ENCODE assay signal across 16 mouse cellular contexts in the genomic region with DNA sequence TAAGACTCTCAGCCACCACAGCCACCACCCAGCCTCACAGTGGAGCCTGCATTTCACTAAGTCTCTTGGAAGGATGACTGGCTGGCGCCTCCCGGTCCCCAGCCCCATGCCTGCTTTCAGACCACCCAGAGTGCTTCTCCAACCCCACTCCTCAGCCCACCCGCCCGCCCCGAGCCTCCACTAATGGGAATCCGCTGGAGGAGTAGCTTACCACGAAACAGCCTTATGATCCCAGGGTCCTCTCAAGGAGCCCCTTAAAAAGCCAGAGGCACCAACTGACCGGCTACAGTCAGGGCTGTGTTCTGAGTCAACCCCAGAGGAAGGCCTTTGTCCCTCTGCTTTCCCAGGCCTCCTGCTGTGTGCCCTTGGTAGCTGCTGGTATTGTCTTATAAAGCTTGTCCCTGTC. TPM values are rescaled to one million over a fixed set of nuclear protein-coding genes. Genes with fewer than 3 reads are reported as not detected.
DNase-seq lines count a peak whose midpoint lies in the region; ATAC-seq and TF ChIP-seq lines count a peak whose summit lies in the region.
"Had no signal": no experiment of that assay in that cellular context is flagged by ENCODE, and none has a peak within 500 bp of the region (broad histone marks: within the 10 kb centered on the region; RNA-seq: fewer than 3 reads in every experiment).

No protein-coding gene starts in this region.

- no peak for TF ChIP-seq CTCF in hindbrain, postnatal 0 days (IDR thresholded peaks at IDR 0.05; ENCODE audit: low read depth)

- 18% methylated on average over 8 of the region's 8 CpGs for WGBS in hindbrain, embryonic 12.5 days
- 25% methylated on average over 8 of the region's 8 CpGs for WGBS in hindbrain, postnatal 0 days
- 14% methylated on average over 8 of the region's 8 CpGs for WGBS in neural tube, embryonic 12.5 days
- WGBS in neural tube, embryonic 15.5 days = 13% methylated on average over 8 of the region's 8 CpGs
- WGBS in limb, embryonic 13.5 days = 16% methylated on average over 8 of the region's 8 CpGs

- H3K9ac ChIP-seq in hindbrain, embryonic 12.5 days = no peak overlapping the region
- no peak overlapping the region for H3K9ac ChIP-seq in hindbrain, postnatal 0 days (replicated peaks; ENCODE audit: low read length)
- H3K9ac ChIP-seq in neural tube, embryonic 12.5 days = no peak overlapping the region
- H3K9ac ChIP-seq in neural tube, embryonic 15.5 days (replicated peaks) = no peak overlapping the region
- no peak overlapping the region for H3K9ac ChIP-seq in limb, embryonic 13.5 days

- H3K4me1 ChIP-seq in hindbrain, embryonic 12.5 days = peaks cover 18% of the 10 kb centered on the region
- H3K4me1 ChIP-seq in hindbrain, postnatal 0 days (ENCODE audit: insufficient read depth, low read length) = no peaks in the 10 kb centered on the region
- H3K4me1 ChIP-seq in neural tube, embryonic 12.5 days = peaks cover 17% of the 10 kb centered on the region
- peaks cover 4% of the 10 kb centered on the region; the same call in 1 of the 2 replicates for H3K4me1 ChIP-seq in neural tube, embryonic 15.5 days
- H3K4me1 ChIP-seq in limb, embryonic 13.5 days = peaks cover 27% of the 10 kb centered on the region
- H3K4me1 ChIP-seq: megakaryocyte, embryonic 14.5 days had no signal

- H3K27ac ChIP-seq in hindbrain, embryonic 12.5 days = peak overlapping the region; percentile 18; the same call in 1 of the 2 replicates
- no peak overlapping the region for H3K27ac ChIP-seq in hindbrain, postnatal 0 days
- H3K27ac ChIP-seq in neural tube, embryonic 12.5 days = no peak overlapping the region
- no peak overlapping the region for H3K27ac ChIP-seq in neural tube, embryonic 15.5 days (replicated peaks)
- peak overlapping the region; percentile 63; the same call in 1 of the 2 replicates for H3K27ac ChIP-seq in limb, embryonic 13.5 days

- no peak overlapping the region for H3K4me3 ChIP-seq in hindbrain, embryonic 12.5 days
- H3K4me3 ChIP-seq in hindbrain, postnatal 0 days (ENCODE audit: low read length) = no peak overlapping the region
- H3K4me3 ChIP-seq in neural tube, embryonic 12.5 days = no peak overlapping the region
- H3K4me3 ChIP-seq in neural tube, embryonic 15.5 days (replicated peaks) = no peak overlapping the region
- no peak overlapping the region for H3K4me3 ChIP-seq in limb, embryonic 13.5 days
- H3K4me3 ChIP-seq: megakaryocyte, embryonic 14.5 days had no signal

- DNase-seq in hindbrain, postnatal 0 days (ENCODE audit: low spot score) = no peak
- no peak for DNase-seq in spleen, postnatal 10 days (ENCODE audit: low spot score in 2 of 2)
- DNase-seq in layer of hippocampus, adult 18-20 months (ENCODE audit: low spot score in 2 of 2) = no peak
- DNase-seq in layer of hippocampus, postnatal 10 days (ENCODE audit: low spot score in 2 of 2) = no peak
- DNase-seq: cerebellum, postnatal 36 days; heart, adult 11 months; kidney, postnatal 36 days; layer of hippocampus, postnatal 36 days; left cerebral cortex, postnatal 4 days; lung, adult 2 months had no signal

- H3K4me2 ChIP-seq in hindbrain, embryonic 12.5 days (replicated peaks) = no peak overlapping the region
- no peak overlapping the region for H3K4me2 ChIP-seq in hindbrain, postnatal 0 days (ENCODE audit: low read depth, low read length)
- peak overlapping the region; percentile 22 for H3K4me2 ChIP-seq in neural tube, embryonic 12.5 days (replicated peaks)
- no peak overlapping the region for H3K4me2 ChIP-seq in neural tube, embryonic 15.5 days
- 0 out of 2 replicates have a peak overlapping the region, but pooled peaks have one; percentile 11 for H3K4me2 ChIP-seq in limb, embryonic 13.5 days (replicated peaks)

- H3K36me3 ChIP-seq in hindbrain, embryonic 12.5 days = no peaks in the 10 kb centered on the region; the same call in 1 of the 2 replicates
- H3K36me3 ChIP-seq in hindbrain, postnatal 0 days (ENCODE audit: insufficient read depth, low read length) = no peaks in the 10 kb centered on the region
- no peaks in the 10 kb centered on the region for H3K36me3 ChIP-seq in neural tube, embryonic 12.5 days
- H3K36me3 ChIP-seq in neural tube, embryonic 15.5 days = no peaks in the 10 kb centered on the region
- no peaks in the 10 kb centered on the region for H3K36me3 ChIP-seq in limb, embryonic 13.5 days

- ATAC-seq in hindbrain, embryonic 12.5 days (ENCODE audit: low FRiP score) = peak; percentile 38; the same call in 1 of the 2 replicates
- ATAC-seq in hindbrain, postnatal 0 days = no peak
- no peak for ATAC-seq in neural tube, embryonic 12.5 days (ENCODE audit: low FRiP score, low read depth)
- no peak for ATAC-seq in neural tube, embryonic 15.5 days (ENCODE audit: low FRiP score)
- peak; percentile 38; the same call in 1 of the 2 replicates for ATAC-seq in limb, embryonic 13.5 days (ENCODE audit: low FRiP score, low read depth)

- H3K27me3 ChIP-seq in hindbrain, embryonic 12.5 days = 0 out of 2 replicates have a peak, but pooled peaks cover 4% of the 10 kb centered on the region
- no peaks in the 10 kb centered on the region for H3K27me3 ChIP-seq in hindbrain, postnatal 0 days (ENCODE audit: insufficient read depth, low read length)
- no peaks in the 10 kb centered on the region for H3K27me3 ChIP-seq in neural tube, embryonic 12.5 days (replicated peaks)
- no peaks in the 10 kb centered on the region for H3K27me3 ChIP-seq in neural tube, embryonic 15.5 days (replicated peaks)
- H3K27me3 ChIP-seq in limb, embryonic 13.5 days = no peaks in the 10 kb centered on the region
- H3K27me3 ChIP-seq: megakaryocyte, embryonic 14.5 days had no signal

- H3K9me3 ChIP-seq in hindbrain, embryonic 12.5 days (replicated peaks) = no peaks in the 10 kb centered on the region
- H3K9me3 ChIP-seq in hindbrain, postnatal 0 days (ENCODE audit: low read length) = no peaks in the 10 kb centered on the region
- no peaks in the 10 kb centered on the region for H3K9me3 ChIP-seq in neural tube, embryonic 12.5 days
- no peaks in the 10 kb centered on the region for H3K9me3 ChIP-seq in neural tube, embryonic 15.5 days (replicated peaks)
- H3K9me3 ChIP-seq in limb, embryonic 13.5 days = no peaks in the 10 kb centered on the region

RNA-seq across cellular contexts. Expression of a gene that starts 19.1 kb away (rescaled TPM):
- polyA plus RNA-seq in hindbrain, embryonic 12.5 days (2016; fragmentation: Nextera tagmentation; extraction: Ambion mirVana) = 13.3 and 16.5 TPM in 2 replicates
- total RNA-seq in hindbrain, postnatal 0 days (2014; rRNA removed) = 22.1 TPM in 2 replicates
- 2.7 and 3.6 TPM in 2 replicates for polyA plus RNA-seq in hindbrain, postnatal 0 days (2015; fragmentation: Nextera tagmentation; extraction: Ambion mirVana)
- polyA plus RNA-seq in neural tube, embryonic 12.5 days (2016; fragmentation: Nextera tagmentation; extraction: Ambion mirVana) = 20.4 and 23.1 TPM in 2 replicates
- polyA plus RNA-seq in neural tube, embryonic 15.5 days (2015; fragmentation: Nextera tagmentation; extraction: Ambion mirVana) = 2.1 and 2.3 TPM in 2 replicates
- 5.6 and 7.1 TPM in 2 replicates for polyA plus RNA-seq in limb, embryonic 13.5 days (2015; fragmentation: Nextera tagmentation; extraction: Ambion mirVana)
- under 1 TPM; 0.54 to 0.58 TPM for total RNA-seq in layer of hippocampus, adult 18-20 months (2021)
- total RNA-seq in layer of hippocampus, postnatal 10 days (2021) = 1 to 10 TPM; 1.4 to 1.8 TPM
- total RNA-seq: MEL had no signal

Comparison
In these comparisons a context has a peak if more than half of its experiments do, and no peak if none do; other contexts are left out.
1. ATAC-seq: peak in hindbrain, embryonic 12.5 days (single experiment) and limb, embryonic 13.5 days (single experiment); none in hindbrain, postnatal 0 days (single experiment), neural tube, embryonic 12.5 days (single experiment) and neural tube, embryonic 15.5 days (single experiment).
2. H3K27ac ChIP-seq: peak in hindbrain, embryonic 12.5 days (single experiment) and limb, embryonic 13.5 days (single experiment); none in hindbrain, postnatal 0 days (single experiment), neural tube, embryonic 12.5 days (single experiment) and neural tube, embryonic 15.5 days (single experiment).
3. H3K4me2 ChIP-seq: peak in neural tube, embryonic 12.5 days (single experiment) and limb, embryonic 13.5 days (single experiment); none in hindbrain, embryonic 12.5 days (single experiment), hindbrain, postnatal 0 days (single experiment) and neural tube, embryonic 15.5 days (single experiment).